Mouse (Mus musculus) adrenal gland, adult 2 months (tissue): Measurements from ENCODE around the gene Fosb. TPM values are rescaled to one million over a fixed set of nuclear protein-coding genes. Genes with fewer than 3 reads are reported as not detected.

ENCODE experiments used
- DNase-seq: peaks from one replicate; pipeline ENCODE4 v3.0.0; 2021
- polyA plus RNA-seq: library from polyadenylated mRNA; depleted of rRNA; stranded (reverse); fragments of >200 nt; gene quantifications from 2 replicates; pipeline ENCODE4 v1.2.3, GENCODE M21; 2012
- total RNA-seq, 2 experiments: library from RNA; stranded (reverse); gene quantifications; 2 replicates each; pipeline ENCODE4 v1.2.3; 2021

Fosb gene
- total and polyA plus RNA-seq, 3 experiments: 2.6 to 34.5 (median 5.8) TPM

DNA sequence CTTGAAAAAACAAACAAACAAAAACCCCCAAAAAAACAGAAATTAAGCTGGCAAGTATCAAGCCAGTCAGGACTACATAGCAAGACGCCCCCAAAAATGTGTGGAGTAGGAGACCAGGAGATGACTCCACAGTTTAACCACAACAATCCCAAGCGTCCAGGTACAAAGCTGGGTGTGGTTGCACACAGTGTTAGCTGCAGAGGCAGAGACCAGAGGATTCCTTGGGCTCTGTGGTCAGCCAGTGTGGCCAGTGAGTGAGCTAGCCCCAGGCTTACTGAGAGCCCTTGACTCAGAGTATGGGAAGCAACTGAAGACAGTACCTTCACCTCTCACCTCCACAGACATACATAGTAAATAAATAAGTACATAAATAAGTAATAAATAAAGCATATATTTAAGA is 22.1 kb upstream of the Fosb start:
- no peak for DNase-seq

DNA sequence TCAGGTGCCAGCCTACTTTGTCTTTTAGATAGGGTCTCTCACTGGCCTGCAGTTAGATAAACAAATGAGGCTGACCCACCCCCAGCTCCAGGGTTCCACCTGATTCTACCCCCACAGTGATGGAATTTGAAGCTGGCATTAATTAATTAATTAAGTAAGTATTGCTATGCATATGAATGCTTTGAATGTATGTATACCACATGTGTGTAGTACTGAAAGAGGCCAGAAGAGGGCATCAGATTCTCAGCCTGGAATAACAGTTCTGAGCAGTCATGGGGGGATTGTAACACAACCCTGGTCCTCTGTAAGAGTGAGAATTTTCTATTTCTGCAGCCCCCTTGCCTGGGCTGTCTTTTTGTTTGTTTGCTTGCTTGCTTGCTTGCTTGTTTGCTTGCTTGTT is 18.6 kb upstream of the Fosb start:
- DNase-seq: no peak

DNA sequence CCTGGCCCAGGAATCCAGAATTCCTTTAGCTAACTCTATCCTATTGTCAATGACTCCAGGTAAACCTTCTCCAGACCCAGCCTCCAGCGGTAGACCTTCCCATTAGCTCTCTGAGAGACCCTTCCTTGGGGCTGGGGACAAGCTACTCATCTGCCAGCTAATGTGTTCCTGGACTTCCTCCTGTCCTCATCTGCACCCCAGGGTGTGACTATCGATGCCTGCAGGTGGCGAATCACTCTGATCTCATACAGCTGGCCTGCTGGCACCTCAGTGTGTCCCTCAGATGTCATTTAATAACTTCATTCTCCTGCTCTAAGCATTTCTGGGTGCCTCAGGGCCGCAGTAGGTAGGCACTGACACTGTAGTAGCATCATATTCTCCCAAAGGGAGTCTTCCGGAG is 17.9 kb upstream of the Fosb start:
- DNase-seq: no peak

DNA sequence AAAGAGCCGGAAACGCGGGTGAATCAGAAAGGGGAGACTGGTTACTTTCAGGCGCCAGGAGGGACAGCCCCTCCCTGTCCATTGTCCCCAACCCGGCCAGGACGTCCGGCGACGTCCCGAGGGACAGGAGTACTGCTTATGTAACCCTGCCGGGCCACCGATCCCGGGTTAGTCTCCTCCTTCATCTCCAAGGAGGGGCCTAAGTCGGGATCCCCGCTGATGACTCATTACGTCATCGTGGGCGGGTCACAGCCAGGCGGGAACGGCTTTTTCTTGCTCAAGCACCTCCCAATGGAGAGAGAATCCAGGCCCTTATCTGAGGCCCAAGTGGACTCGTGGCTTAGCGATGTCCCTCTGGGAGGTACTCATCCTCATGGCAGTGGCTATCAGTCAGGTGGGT is 17.3 kb upstream of the Fosb start:
- peak; percentile 96 for DNase-seq

DNA sequence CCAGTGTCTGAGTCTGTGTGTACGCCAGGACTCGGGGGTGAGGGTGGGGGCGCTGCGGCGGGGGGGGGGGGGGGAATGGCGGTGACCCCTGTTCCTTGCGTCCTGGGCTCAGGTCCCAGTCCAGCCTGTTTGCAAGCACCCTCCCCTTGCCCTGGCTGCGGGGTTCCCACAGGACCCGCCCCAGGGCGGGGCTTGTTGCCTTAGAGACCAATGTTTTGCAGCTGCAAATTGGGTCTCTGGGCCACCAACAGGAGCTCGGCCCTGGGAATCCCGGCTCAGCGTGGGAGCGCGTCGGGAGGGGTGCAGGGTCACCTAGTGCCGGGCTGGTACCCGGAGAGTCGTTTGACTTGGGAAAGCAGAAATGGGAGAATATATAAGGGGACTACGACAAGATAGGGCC is 16.5 kb upstream of the Fosb start:
- DNase-seq: peak; percentile 94

DNA sequence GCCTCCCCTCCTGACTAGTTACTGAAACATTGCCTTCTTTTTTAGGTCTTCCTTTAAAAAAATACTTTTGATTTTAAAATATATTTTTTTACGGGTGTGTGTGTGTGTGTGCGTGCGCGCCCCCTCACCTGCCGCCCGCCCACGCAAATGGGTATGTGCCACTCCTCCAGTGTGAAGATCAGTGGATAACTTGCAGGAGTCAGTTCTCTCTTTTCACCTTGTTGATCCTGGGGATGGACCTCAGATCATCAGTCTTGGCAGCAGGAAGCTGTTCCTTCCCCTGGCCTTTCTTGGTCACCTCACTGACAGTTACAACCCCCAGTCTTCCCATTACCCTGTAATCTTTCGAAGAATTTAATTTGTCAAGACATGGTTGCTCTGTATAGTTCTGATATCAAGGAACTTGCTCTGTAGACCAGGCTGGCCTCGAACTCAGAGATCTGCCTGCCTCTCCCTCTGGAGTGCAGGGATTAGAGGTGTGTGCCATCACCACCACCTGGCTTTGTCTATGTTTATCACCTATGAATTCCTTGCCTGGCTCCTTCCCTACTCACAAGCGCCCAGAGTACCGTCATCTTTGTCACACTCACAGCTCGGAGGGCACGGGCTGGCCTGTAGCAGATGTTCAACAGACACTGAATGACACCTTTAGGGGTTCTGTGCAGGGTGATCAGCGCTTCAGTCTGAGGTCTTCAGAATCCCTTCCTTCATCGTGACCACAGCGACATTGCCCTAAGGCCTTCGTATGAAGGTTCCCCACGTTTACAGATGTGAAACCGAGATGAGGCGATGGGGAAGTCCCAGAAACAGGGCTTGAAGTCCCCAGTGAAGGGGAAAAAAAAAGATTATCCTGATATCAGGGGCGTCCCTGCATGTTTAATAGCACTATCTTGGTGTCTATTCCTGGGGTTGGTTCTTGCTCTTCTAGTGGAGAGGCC is 15.7 kb upstream of the Fosb start:
- DNase-seq: no peak

DNA sequence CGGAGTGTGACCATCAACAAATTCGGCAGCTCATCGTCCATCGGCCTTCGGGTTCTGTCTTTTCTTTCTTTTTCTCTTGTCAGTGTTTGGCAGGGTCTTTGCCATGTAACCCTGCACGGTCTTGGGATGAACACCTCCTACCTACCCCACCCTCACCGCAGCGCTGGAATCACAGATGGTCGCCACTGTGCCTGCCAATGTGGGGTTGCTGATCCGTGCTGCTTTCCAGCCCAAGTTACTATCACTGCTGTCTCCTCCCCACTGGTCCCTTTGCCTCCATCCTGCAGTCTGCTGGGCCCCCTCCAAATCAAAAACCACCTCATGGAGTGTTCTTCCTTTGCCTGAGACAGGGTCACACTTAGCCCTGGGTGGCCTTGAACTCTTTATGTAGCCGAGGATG is 14.4 kb upstream of the Fosb start:
- DNase-seq: no peak

DNA sequence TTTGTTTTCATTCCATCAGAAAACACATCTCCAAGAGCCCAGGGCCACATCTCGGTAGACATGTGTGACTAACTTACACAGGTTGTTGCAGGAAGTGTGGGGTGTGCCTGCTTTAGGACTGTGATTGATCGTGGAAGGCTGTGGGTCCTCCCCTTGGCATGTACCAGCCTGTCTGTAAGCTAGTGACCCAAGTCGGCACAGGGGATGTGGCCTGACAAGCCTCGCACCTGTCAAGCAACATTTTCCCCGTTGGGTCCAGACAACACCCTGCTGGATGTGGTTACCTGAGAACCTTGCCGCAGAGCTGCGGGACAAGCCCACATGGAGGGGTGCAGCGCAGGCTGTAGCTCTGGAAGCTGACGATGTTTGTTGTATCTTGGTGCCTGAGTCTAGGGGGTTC is 12.6 kb upstream of the Fosb start:
- no peak for DNase-seq

DNA sequence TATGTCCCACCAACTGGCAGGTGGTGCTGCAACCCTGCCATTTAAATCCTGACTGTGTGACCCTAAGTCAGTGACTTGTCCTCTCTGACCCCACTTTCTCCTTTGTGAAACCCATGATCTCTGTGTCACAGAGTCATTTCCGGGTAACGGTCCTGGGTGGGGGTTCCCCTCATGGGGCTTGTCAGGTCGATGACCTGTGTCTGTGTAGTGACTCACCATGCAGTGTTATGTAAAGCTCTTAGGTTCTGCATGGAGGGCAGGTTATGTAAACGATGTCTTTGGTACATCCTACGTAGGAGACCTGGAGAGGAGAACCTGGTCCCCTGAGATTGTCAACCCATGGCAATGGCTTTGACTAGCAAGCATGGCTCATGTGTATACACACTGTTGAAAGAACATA is 11.6 kb upstream of the Fosb start:
- no peak for DNase-seq

DNA sequence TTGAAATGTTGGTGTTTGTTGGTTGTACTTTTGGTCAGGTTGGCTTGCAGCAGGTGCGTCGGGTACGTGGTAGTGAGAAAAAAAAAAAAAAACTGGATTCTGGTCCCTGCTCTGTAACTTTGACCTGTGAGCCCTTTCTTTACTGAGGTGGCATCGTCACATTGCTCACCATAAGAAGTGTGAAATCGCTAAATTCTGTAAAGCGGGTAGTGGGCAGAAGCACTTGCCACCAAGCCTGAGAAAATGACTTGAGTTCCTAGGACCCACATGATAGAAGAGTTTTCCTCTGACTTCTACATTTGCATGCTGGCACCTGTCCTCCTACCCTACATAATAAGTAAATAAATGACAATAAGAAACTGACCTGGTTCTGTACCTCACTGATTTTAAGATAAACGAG is 10.8 kb upstream of the Fosb start:
- no peak for DNase-seq

DNA sequence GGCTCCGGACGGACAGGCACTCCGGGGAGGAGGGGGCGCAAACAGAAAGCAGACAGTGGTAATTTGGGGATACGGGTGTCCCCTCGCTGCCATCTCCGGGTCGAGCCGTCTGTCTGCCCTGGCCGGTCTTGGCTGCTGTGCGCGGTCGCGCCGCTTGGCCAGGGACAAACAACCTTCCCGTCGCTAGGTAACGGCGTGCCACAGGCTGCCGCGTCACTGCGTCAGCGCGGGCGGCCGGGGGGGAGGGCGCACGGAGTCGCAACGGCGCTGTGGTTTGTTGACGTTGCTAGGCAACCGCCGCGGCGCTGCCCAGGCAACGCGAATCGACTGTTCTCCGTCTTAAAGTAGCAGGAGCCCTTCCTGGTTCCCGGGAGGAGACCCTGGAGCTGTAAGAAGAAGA is 10.1 kb upstream of the Fosb start:
- DNase-seq: peak; percentile 97

DNA sequence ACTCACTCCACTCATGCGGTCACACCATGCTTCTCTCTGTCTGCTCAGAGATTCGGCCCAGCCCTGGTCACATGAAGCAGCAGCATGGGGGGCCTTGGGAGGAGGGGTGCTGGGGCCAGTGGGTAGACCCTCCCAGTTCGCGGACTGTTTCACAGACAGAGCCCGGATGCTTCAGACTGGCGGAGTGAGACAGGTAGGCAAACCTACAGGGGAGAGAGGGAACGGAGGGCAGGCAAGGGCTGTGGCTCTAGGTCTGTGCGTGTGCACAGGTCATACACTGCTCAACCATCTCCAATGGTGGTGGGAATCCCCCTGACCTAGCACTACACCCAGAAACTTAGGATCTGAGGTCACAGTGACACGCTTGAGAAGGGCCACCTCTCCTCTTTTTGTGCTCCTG is 9.6 kb upstream of the Fosb start:
- no peak for DNase-seq

DNA sequence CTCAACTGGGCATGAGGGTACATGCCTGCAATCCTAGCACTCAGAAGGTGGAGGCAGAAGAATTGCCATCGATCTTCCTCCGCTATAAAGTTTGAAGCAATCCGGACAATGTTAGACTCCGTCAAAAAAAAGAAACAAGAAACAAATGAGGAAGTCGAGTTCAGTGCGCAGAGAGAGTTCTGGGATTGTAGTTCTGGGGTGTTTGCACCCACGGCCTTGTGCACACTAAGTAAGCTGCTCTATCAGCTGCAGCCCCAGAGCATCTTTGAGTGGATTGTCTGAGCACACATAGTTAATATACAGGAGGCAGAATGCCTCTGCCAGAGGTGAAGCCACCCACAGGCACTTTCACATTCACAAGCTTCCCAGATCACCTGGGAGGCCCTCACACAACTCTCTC is 8.8 kb upstream of the Fosb start:
- no peak for DNase-seq

DNA sequence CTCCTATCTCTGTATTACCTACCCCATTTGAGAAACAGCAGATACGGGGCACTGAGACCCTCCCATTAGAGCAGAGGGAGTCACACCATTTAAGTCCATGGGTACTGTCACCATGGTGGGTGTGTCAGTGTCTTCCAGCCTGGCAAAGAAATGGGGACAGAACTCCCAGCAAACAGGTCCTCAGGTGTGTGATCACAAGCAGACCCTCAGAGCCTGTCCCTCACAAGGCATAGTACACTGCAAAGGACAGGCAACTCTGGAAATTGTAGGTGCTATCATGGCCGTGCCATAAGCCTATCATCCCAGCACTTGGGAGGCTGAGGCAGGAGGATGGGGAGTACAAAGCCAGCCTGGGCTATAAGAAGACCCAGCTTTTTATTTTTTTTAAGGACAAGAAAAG is 8.3 kb upstream of the Fosb start:
- no peak for DNase-seq

DNA sequence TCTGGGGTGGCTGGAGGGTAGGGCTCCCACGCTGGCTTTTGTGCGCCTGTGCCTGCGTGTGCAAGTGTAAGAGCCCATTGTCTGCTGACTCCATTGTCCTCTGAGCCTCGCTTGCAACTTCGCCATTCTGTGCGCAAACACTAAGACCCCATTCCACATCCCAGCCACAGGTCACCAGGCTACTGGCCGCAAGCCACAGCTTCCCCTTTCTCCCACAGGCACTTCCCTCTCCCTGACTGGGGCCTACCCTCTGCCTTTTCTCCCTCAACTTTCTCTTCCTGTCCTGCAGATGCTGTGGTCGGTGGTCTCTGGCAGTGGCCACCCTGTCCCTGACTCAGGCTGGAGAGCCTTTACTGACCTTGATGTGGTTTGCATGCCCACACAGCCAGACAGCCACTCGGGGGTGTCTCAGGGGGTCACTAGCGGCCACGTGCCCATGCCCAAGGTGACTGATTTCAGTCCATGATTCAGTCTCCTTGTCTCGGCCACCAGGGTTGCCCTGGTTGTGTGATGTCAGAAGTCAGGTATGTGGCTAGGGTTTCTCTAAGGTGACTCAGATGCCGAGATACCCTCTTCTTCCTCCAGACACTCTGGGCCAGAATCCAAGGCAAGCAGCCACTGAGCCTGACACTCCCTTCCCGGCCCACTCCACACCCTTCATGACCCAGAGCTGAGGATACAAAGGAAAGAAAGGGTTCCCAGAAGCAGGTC is 6.8 kb upstream of the Fosb start:
- peak; percentile 72 for DNase-seq

DNA sequence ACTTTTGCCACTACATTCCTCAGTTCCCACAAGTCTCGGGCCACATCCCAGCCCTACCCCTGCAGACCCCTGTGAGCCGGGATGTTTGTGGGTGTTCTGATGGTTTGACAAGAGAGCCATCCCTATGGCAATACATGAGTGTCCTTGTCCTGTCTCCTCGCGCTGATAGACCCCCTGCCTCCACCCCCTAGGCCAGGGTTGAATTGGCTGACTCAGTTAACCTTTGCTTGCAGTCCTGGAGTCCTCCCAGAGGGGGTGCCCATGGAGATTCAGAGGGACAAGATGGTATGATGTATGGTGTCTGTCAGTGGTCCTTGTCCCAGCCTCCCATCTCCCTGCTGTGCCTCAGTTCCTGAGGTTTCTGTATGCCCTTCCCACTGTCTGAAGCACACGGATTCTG is 4.2 kb upstream of the Fosb start:
- no peak for DNase-seq

DNA sequence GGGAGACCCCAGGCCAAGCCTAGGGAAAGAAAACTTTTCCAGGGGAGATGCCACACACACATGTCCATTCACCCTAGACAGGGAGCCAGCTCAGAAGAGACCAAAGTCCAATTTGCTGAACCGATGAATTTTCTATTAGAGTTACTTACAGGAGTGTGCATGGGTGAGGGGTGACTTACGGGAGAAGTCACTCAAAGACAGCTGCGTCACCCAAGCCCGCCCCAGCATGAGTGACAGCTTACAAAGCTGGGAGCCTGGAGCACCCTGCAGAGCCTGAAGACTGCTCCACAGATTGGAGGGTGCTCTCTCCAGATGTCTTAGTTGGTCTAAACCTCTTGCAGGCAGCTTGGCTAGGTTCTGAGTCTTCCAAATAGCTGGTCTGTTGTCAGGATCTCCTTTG is 2.1 kb upstream of the Fosb start:
- no peak for DNase-seq

DNA sequence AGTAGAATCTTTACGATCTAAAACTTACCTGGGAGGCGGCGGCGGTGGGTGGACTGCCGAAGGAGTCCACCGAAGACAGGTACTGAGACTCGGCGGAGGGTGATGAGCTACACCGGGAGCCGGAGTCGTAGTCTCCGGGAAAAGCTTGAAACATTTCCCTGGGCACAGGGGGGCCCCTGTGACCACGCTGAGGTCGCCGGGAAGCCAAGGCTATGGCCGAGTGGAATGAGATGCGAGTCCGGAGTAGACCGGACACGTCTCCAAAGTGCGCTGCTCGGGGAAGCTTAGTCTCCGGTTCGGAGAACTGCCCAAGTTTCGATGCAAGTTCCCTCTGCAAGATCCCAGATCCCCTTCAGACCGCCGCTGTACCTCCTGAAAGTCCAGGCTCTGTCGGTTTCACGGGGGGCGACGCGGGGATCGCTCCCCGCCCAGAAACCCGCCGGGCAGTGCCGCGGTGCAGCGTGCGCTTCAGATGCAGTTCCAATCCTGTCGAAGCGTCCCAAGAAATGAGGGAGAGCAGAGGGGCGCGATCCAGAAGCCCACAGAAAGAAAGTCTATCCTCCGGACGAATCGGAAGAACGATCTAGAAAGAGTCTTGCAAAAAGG is 470 bp downstream of the Fosb start:
- DNase-seq: peak; percentile 39

DNA sequence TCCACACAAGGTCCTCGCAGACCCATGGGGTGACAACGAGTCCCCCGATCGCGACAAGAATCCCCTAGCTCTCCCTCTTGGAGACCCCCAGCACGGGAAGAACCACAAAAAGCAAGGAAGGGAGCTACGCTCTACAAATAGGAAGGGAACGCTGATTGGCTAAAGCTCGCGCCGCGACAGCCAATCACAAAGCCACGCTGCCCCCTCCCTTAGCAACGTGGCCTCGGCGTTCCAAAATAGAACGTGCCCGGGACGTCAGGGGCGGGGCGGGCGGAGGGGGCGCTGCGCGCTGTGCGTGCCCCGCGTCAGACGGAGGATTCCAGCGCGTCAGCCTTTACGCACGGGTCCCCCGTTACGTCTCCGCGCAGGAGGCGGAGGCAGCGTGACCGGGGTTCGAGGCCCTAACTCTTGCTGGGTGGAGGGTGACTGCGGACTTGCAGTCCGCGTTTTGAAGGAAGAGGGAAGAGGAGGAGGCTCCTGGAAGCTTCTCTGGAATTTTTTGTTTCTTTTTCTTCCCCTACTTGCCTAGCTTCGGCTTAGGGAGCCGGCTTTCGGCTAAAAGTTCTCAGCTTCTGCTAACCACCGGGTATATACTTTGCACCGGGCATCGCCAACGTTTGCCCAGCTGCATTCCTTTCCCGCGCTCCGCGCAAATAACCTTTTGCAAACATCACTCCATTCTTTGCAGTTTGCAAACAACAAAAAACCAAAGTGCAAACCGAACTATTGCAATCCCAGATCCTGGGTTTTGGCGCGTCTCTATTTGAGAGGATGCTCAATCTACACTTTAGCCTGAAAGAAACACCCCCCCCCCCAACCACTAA is 1.2 kb downstream of the Fosb start:
- peak; percentile 99 for DNase-seq

DNA sequence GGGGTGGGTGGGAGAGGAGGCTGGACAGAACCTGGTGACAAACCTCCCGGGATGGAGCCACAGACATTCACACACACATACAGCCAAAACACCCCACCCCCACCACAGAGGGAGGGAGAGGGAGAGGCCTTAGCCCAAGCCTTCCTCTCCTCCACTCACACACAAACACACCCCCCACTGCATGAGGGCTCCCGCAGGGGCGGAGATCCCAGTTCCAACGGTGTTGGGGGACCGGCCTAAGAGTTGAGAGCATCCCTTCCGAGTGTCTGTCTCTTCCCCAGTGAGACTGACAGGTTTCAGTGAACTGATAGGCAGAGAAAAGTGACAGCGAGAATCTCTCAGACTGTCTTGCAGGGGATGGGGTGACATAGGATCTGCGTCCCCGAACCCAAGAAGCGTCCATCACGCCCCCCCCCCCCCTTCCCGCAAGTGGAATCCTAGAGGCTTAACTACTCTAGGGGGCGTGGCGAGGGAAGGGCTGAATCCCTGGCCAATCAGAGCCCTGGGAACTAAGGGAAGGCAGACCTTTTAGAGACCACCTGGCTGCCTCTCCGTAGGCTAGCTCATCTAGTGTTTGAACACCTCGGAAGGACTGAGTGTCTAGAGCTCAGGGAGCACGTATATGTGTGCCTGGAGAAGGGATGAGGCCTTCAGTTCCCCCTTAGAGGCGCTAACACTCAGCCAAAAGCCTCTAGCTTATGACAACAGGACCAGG is 2.0 kb downstream of the Fosb start:
- DNase-seq: peak; percentile 86
